Mouse (Mus musculus) spleen, adult 18-20 months (tissue): ENCODE results near the gene Hist1h2ba.
A peak's percentile ranks its signal among the peaks of the same experiment; 100 is the strongest.

Experiments used
- DNase-seq, 2 experiments: peaks; one replicate each; pipeline ENCODE4 v3.0.0; 2022; ENCODE audit warnings: mixed read lengths in 2 of 2

Gene Hist1h2ba

GRCm38 (mm10) chr13:23933421-23934210, at the start of gene Hist1h2ba:
Gene Hist1h2ba (minus strand): TSS chr13:23934156.
- DNase-seq: no peak

- no peak for DNase-seq
Measured at GRCm38 (mm10) chr13:23972271-23972670, 38.3 kb upstream of the Hist1h2ba start.

DNA sequence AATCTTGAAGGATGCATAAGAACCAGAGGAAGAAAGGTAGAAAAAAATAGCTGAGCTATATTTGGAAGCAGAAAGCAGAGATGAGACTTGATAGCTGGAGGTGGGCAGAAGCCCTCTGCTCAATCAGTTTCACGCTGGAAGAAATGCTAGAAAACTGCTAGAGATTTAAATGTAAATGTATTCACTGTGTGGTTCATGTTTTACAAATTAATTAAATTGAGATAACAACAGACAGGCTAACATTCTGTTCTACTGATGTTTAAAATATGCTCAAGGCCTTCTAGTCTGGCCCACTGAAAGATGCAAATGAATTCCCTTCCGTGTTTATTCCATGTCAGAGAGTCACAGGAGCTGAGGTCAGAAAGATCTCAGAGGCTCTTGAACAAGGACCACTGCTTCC, 37.9 kb upstream of the Hist1h2ba start:
- no peak for DNase-seq

GRCm38 (mm10) chr13:23964909-23965308, 31.0 kb upstream of the Hist1h2ba start:
- no peak for DNase-seq

DNA sequence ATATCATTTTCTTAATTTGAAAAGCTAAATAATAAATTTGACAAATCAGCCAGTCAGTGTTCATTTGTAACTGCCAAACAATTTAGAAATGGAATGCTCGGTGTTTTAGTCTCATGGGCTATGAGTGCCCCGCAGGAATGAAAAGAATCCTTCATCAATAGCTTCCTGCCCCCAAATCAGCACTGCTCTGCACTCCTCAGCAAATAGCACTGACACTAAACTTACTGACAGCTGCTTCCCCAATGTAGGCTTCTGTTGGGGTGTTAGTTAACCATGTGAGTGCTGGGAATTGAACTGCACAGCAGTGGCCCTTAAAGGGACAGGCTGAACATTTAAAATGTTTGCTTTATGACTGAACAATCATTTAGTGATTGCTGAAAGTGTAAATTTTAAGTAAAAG, 25.8 kb upstream of the Hist1h2ba start:
- no peak for DNase-seq

DNA sequence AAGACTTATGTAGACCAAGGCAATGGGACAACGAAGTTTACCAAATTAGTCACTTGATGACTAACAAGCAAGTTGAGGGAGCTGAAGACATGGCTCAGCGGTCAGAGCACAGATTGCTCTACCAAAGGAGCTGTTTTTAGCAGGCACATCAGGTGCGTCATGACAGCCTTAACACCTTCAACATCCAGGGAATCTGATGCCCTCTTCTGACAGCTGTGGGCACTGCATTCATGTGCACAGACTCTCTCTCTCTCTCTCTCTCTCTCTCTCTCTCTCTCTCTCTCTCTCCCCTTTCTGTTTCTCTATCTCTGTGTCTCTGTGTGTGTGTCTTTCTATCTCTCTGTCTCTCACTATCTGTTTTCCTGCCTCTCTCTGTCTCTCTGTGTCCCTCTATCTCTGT, 17.0 kb upstream of the Hist1h2ba start:
- peak; percentile 15 to 40 for DNase-seq

DNA sequence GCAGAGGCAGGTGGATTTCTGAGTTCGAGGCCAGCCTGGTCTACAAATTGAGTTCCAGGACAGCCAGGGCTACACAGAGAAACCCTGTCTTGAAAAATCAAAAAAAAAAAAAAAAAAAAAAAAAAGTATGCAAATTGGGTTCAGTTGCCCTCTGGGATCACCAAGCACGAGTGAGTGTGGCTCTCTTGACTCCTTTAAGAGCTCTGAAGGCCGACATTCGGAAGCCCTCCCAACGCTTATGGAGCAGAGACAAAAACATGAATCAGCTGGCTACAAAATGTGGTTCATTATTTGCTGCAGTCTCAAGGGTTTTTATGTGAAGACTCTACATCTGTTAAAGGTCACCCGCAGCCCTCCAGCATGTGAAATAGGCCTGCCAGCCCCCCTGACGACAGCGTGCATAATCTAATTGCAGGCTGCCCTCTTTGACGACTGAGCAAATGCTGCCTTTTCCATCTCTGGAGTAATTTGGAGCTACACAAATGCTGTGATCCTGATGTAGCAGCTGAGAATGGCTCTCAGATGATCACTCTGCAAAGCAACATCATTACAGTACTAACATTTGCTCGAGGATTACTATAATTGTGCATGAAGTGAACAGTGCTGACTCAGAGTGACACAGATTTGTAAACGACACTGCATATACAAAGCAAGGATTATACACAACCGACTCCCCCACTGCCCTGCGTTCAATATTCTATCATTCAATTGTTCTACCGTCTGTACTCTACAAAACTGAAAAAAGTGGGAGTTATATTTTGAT, 15.7 kb upstream of the Hist1h2ba start:
- no peak for DNase-seq

DNA sequence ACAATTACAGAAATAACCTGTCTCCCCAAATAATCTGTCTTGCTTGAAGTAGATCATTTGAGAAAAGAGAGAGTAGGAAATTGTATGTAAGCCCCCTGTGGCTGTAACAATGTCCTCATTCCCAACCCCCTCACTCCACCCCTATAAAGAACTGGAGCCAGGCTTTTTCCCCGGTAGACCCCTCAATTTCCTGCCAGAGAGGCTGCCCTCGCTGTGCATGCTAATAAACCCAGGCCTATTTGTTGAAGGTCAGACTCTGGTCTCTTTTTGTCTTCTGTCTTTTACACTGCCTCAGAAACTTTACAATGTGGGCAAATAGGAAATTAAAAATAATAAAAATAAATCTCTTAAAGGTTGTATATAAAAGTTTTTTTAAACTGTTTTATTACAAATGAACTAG, 12.3 kb upstream of the Hist1h2ba start:
- no peak for DNase-seq

- no peak for DNase-seq
Measured at GRCm38 (mm10) chr13:23942861-23943260, 8.9 kb upstream of the Hist1h2ba start.

GRCm38 (mm10) chr13:23940291-23940690, 6.3 kb upstream of the Hist1h2ba start:
- DNase-seq: no peak

GRCm38 (mm10) chr13:23938699-23939098, 4.7 kb upstream of the Hist1h2ba start:
- DNase-seq: no peak

- no peak for DNase-seq
Measured at GRCm38 (mm10) chr13:23934211-23934520, 210 bp upstream of the Hist1h2ba start, which contains the start of gene Hist1h2aa. Gene Hist1h2aa (plus strand): TSS chr13:23934462.

- DNase-seq: no peak
Measured at GRCm38 (mm10) chr13:23930904-23931303, 3.1 kb downstream of the Hist1h2ba start.

GRCm38 (mm10) chr13:23930461-23930860, 3.5 kb downstream of the Hist1h2ba start:
- no peak for DNase-seq

DNA sequence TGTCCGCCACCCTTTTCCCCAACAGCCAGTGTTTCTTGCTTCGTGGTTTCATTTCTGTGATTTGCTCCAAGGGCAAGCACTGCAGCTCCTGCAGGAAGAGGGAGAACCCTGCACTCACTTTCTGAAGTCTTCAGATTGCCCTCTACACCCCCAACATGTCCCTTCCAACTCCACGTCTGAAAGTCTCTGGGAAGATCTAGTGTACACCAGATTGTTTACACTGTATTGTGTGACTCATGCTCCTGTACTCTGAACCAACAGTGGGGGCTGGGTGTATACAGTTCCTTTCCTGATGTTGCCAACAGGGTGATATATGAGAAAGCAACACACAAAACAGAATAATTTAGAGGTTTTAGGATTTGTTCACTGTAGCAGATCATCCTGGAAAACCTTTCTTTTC, 5.3 kb downstream of the Hist1h2ba start:
- no peak for DNase-seq

- DNase-seq: no peak
Measured at GRCm38 (mm10) chr13:23925792-23926191, 8.2 kb downstream of the Hist1h2ba start.

GRCm38 (mm10) chr13:23917674-23918073, 16.3 kb downstream of the Hist1h2ba start:
- DNase-seq: no peak

GRCm38 (mm10) chr13:23916132-23916531, 17.8 kb downstream of the Hist1h2ba start:
- no peak for DNase-seq

GRCm38 (mm10) chr13:23914376-23915167, 19.4 kb downstream of the Hist1h2ba start, which contains the start of gene Slc17a4:
Gene Slc17a4 (minus strand): TSS chr13:23915009.
- no peak for DNase-seq

DNA sequence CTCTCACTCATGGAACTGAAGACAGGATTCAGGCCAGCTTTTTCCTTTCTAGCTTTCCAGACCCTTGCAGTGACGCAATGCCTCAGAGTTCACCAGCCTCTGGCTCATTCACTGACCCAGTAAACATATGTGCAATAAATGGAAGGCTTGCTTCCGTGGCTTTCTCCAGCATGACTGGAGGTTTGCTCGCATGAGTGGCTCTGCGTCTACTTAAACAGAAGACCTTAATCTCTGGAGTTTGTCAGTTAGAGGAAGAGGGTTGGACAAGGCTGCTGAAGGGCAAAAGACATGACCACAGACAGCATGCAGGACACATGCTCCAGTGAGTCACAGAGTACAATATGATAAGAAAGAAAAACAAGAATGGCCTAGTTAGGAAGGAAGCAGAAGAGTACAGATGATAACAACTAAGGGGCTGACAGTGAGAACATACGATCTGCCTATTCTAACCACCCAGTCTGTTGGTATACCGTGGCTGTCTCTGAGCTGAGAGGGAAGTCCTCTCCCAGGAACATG, 20.1 kb downstream of the Hist1h2ba start:
- peak; percentile 27 to 46 for DNase-seq

DNA sequence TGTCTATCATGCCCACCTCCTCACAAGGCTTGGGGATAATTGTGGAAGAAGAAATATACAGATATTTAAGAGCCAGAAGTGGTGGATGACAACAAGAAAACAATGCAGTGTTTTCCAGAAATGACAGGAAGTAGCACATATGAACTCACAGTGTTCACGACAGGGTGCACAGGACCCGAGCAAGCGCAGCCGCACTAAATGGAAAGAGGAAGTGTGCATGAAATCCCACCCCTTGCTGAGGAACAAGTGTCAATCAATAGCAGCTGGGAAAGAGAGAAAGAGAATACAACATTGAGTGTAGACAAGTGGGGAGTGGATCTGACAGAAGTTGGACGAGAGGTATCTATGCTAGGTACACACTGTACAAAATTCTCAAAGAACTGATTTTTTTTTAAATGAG, 22.6 kb downstream of the Hist1h2ba start:
- DNase-seq: peak in 1 of 2 experiments; percentile 42

DNA sequence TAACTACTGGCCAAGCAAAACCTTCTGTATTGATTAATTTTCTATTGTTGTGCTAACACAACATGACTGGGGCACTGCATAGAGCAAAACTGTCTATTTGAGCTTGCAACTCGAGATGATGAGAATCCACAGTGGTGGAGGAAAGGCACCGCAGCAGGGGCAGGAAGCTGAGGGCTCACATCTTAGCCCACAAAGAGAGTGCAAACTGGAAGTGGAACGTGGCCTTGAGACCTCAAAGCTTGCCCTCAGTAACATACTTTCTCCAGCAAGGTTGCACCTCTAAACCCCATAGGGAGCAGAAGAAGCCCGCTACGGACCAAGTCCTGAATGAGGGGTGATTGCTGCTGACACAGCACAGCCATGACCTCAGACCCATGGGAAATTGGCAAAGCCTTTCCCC, 23.8 kb downstream of the Hist1h2ba start:
- no peak for DNase-seq

DNA sequence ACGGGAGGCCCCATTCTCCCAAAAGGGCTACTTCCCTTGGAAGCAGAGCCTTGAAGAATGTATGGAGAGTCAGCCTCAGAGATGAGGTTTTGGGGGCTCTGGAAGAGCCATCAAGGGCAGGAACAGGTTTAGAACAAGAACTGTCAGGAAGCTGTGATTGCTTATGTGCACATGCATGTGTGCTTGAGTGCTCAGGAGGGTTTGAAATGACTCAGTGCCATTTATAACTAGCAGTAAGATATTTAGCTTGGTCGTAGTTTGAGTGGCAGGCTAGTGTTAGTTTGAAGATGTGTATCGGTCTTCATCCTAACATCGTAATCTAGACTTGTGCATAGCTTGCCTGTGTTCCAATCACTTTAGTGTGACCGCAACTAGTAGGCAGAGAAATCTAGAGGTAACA, 27.1 kb downstream of the Hist1h2ba start:
- no peak for DNase-seq
